Mouse (Mus musculus): Measurements from ENCODE around the gene Rbm17.

The Rbm17 gene

GRCm38 (mm10) chr2:11604911-11605310 lies 958 bp upstream of the Rbm17 start:
- CTCF ChIA-PET = interaction anchor here in 1 of 4 experiments (0.6 to 3.7 kb wide), 4 partner anchors 9 to 65 kb away, joined by 3 to 28 read pairs (median 4); no protein-coding TSS in a partner anchor
- POLR2A ChIA-PET = interaction anchor here in 2 of 4 experiments (0.6 to 0.7 kb wide), 2 partner anchors 59 to 108 kb away, joined by 3 read pairs; no protein-coding TSS in a partner anchor

- ChIA-PET POLR2A (interaction anchor here in 3 of 4 experiments (0.6 to 2.7 kb wide), 42 partner anchors 8 to 855 kb away, joined by 3 to 13 read pairs (median 4); partner anchors contain the start of genes Ankrd16 (in 2 of the 3), Fbh1 (in 2 of the 3) and Pfkfb3 (in 1 of the 3)), CTCF (interaction anchor here (0.5 to 3.7 kb wide), 35 partner anchors 11 to 1948 kb away, joined by 3 to 28 read pairs (median 3); no protein-coding TSS in a partner anchor)
These were observed 1.2 kb downstream of the Rbm17 start for GRCm38 (mm10) chr2:11602506-11603489.

- CTCF ChIA-PET = interaction anchor here in 2 of 4 experiments (1.6 to 3.7 kb wide), 3 partner anchors 31 to 70 kb away, joined by 3 to 28 read pairs (median 6); no protein-coding TSS in a partner anchor
These were observed 2.2 kb downstream of the Rbm17 start for GRCm38 (mm10) chr2:11601795-11602194.

GRCm38 (mm10) chr2:11597906-11598305 lies 6.0 kb downstream of the Rbm17 start:
- CTCF ChIA-PET = no interaction called here
- POLR2A ChIA-PET = interaction anchor here in 3 of 4 experiments (0.5 to 1.7 kb wide), 3 partner anchors 27 to 112 kb away, joined by 3 to 4 read pairs (median 4); no protein-coding TSS in a partner anchor

More at GRCm38 (mm10) chr2:11601795-11602194, 2.2 kb downstream of the Rbm17 start:
- POLR2A ChIA-PET = interaction anchor here in 3 of 4 experiments (0.6 to 2.7 kb wide), 14 partner anchors 9 to 100 kb away, joined by 3 to 13 read pairs (median 5); partner anchors contain the start of gene Pfkfb3 (in 1 of the 3)

GRCm38 (mm10) chr2:11596690-11597089 lies 7.3 kb downstream of the Rbm17 start:
- CTCF ChIA-PET = no interaction called here
- POLR2A ChIA-PET = interaction anchor here in 1 of 4 experiments (1.0 to 1.7 kb wide), 2 partner anchors 26 to 51 kb away, joined by 3 to 4 read pairs; no protein-coding TSS in a partner anchor

- CTCF ChIA-PET = no interaction called here
- POLR2A ChIA-PET = interaction anchor here in 1 of 4 experiments (1.6 kb wide), 1 partner anchor 15 kb away, joined by 4 read pairs; no protein-coding TSS in a partner anchor
These were observed 16.0 kb downstream of the Rbm17 start for GRCm38 (mm10) chr2:11587996-11588395.

GRCm38 (mm10) chr2:11579399-11579798 lies 24.6 kb downstream of the Rbm17 start:
- CTCF ChIA-PET = interaction anchor here in 3 of 4 experiments (1.0 to 1.4 kb wide), 6 partner anchors 9 to 110 kb away, joined by 3 to 4 read pairs (median 3); no protein-coding TSS in a partner anchor
- POLR2A ChIA-PET = interaction anchor here in 3 of 4 experiments (0.9 to 1.5 kb wide), 5 partner anchors 8 to 23 kb away, joined by 3 to 6 read pairs (median 5); no protein-coding TSS in a partner anchor

- POLR2A ChIA-PET = interaction anchor here in 1 of 4 experiments (0.9 kb wide), 1 partner anchor 10 kb away, joined by 3 read pairs; no protein-coding TSS in a partner anchor
- CTCF ChIA-PET = interaction anchor here in 3 of 4 experiments (0.9 to 1.4 kb wide), 4 partner anchors 11 to 206 kb away, joined by 3 to 4 read pairs (median 4); no protein-coding TSS in a partner anchor
These were observed 25.8 kb downstream of the Rbm17 start for GRCm38 (mm10) chr2:11578187-11578586.

- POLR2A ChIA-PET = interaction anchor here in 1 of 4 experiments (3.8 kb wide), 1 partner anchor 28 kb away, joined by 22 read pairs; no protein-coding TSS in a partner anchor
- CTCF ChIA-PET = interaction anchor here in 1 of 4 experiments (0.6 kb wide), 1 partner anchor 240 kb away, joined by 3 read pairs; no protein-coding TSS in a partner anchor
These were observed 30.3 kb downstream of the Rbm17 start for GRCm38 (mm10) chr2:11573684-11574083.

- POLR2A ChIA-PET = interaction anchor here in 3 of 4 experiments (0.5 to 3.8 kb wide), 36 partner anchors 8 to 1199 kb away, joined by 3 to 22 read pairs (median 4); partner anchors contain the start of genes Pfkfb3 (in 3 of the 3), Ankrd16 (in 1 of the 3) and Fbh1 (in 1 of the 3)
- CTCF ChIA-PET = interaction anchor here in 3 of 4 experiments (0.6 to 2.1 kb wide), 16 partner anchors 9 to 239 kb away, joined by 3 to 15 read pairs (median 4); partner anchors contain the start of gene Rbm17 (in 1 of the 3)
These were observed 32.9 kb downstream of the Rbm17 start for GRCm38 (mm10) chr2:11571004-11571535.

GRCm38 (mm10) chr2:11568471-11568870 lies 35.5 kb downstream of the Rbm17 start:
- POLR2A ChIA-PET = interaction anchor here in 3 of 4 experiments (0.6 to 3.0 kb wide), 4 partner anchors 9 to 44 kb away, joined by 3 to 11 read pairs (median 3); no protein-coding TSS in a partner anchor
- CTCF ChIA-PET = interaction anchor here in 3 of 4 experiments (0.6 to 2.0 kb wide), 8 partner anchors 11 to 181 kb away, joined by 3 to 10 read pairs (median 4); no protein-coding TSS in a partner anchor

GRCm38 (mm10) chr2:11567781-11568362 lies 36.1 kb downstream of the Rbm17 start:
- CTCF ChIA-PET = interaction anchor here (0.6 to 2.0 kb wide), 14 partner anchors 10 to 181 kb away, joined by 3 to 10 read pairs (median 4); no protein-coding TSS in a partner anchor

GRCm38 (mm10) chr2:11566898-11567297 lies 37.1 kb downstream of the Rbm17 start:
- CTCF ChIA-PET = interaction anchor here (0.5 to 2.0 kb wide), 14 partner anchors 10 to 1266 kb away, joined by 3 to 10 read pairs (median 4); no protein-coding TSS in a partner anchor
- POLR2A ChIA-PET = interaction anchor here in 2 of 4 experiments (0.6 to 3.0 kb wide), 8 partner anchors 13 to 232 kb away, joined by 3 to 11 read pairs (median 3); partner anchors contain the start of gene Pfkfb3 (in 2 of the 2)

More at GRCm38 (mm10) chr2:11567781-11568362, 36.1 kb downstream of the Rbm17 start:
- POLR2A ChIA-PET = interaction anchor here in 3 of 4 experiments (0.6 to 3.0 kb wide), 6 partner anchors 10 to 35 kb away, joined by 3 to 11 read pairs (median 3); partner anchors contain the start of gene Pfkfb3 (in 1 of the 3)

GRCm38 (mm10) chr2:11566241-11566640 lies 37.7 kb downstream of the Rbm17 start:
- CTCF ChIA-PET = interaction anchor here in 3 of 4 experiments (0.5 to 2.0 kb wide), 8 partner anchors 10 to 78 kb away, joined by 3 to 10 read pairs (median 3); no protein-coding TSS in a partner anchor
- POLR2A ChIA-PET = interaction anchor here in 3 of 4 experiments (0.6 to 5.4 kb wide), 7 partner anchors 13 to 64 kb away, joined by 3 to 33 read pairs (median 7); partner anchors contain the start of gene Pfkfb3 (in 1 of the 3)

GRCm38 (mm10) chr2:11564768-11565167 lies 39.2 kb downstream of the Rbm17 start:
- ChIA-PET CTCF (interaction anchor here in 2 of 4 experiments (0.8 to 1.2 kb wide), 2 partner anchors 12 to 22 kb away, joined by 3 read pairs; no protein-coding TSS in a partner anchor), POLR2A (interaction anchor here in 3 of 4 experiments (1.1 to 5.4 kb wide), 6 partner anchors 11 to 62 kb away, joined by 4 to 33 read pairs (median 10); partner anchors contain the start of gene Pfkfb3 (in 1 of the 3))

GRCm38 (mm10) chr2:11563256-11563655 lies 40.7 kb downstream of the Rbm17 start:
- POLR2A ChIA-PET = interaction anchor here in 3 of 4 experiments (0.7 to 5.4 kb wide), 14 partner anchors 8 to 674 kb away, joined by 3 to 33 read pairs (median 8); partner anchors contain the start of gene Pfkfb3 (in 1 of the 3)
- CTCF ChIA-PET = interaction anchor here in 1 of 4 experiments (0.6 to 2.5 kb wide), 3 partner anchors 8 to 185 kb away, joined by 3 to 15 read pairs (median 6); no protein-coding TSS in a partner anchor

Measured in embryonic stem cell, embryonic (primary cell).